Mouse (Mus musculus) kidney, adult 8-10 months (tissue): Measurements from ENCODE around the gene Qrfpr.

Source experiments
- DNase-seq, 2 experiments: peaks; one replicate each; pipeline ENCODE4 v3.0.0; 2022

Qrfpr gene

DNA sequence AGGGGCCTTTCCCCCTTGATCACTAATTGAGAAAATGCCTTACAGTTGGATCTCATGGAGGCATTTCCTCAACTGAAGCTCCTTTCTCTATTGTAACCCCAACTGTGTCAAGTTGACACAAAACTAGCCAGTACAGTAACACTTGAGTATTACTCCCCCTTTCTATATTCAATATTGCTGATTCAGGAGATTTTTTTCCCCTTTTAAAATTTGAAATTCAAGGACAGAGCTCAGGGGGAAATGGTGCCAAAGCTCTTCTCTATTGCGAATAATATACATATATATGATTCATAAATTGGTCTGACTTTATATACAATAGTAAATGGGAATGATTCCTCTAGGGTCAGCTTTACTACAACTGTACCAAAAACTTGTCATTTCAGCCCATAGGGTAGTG is 71.6 kb downstream of the Qrfpr start:
- DNase-seq, result no peak

DNA sequence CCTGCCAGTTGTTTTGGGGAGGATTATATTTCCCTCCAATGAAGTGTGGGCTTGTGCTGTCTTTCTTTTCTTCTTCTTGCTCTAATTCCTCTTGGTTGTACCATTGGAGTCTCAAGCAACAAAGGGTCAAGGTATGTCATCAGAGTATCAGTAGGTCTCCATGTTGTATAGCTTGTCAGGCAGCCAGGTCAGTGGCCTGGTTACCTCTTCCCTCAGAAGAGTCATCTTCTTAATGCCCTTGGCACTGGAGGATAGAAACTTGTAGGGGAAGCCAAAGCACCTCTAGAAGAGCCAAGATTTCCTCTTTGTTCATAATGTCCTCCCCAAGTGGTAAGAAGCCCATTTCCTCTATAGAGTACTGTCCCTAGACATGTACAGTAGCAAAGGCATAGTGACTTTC is 83.1 kb downstream of the Qrfpr start:
- DNase-seq, result no peak

DNA sequence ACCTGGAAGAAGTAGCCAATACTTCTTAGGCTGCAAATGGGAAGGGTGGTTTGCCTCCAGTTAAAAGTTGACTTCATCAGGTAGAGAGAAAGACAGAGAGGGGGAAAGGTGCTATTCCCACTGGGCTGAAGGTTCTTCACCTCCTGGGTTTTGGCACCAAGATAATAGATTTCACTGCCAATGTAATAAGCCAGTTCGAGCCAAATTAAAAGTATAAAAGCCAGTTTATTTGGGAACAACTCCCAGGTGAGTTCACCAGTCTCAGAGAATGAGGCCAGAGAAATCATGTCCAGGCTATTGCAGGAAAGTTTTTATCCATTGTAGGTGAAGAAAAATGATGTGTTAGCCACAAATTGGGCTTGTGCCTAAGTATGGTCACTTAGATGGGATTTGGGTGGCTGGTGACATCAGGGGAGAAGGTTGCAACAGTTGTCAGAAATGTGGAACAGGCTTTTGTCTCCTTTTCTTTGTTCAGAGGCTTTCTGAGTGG is 83.9 kb downstream of the Qrfpr start:
- no peak for DNase-seq

DNA sequence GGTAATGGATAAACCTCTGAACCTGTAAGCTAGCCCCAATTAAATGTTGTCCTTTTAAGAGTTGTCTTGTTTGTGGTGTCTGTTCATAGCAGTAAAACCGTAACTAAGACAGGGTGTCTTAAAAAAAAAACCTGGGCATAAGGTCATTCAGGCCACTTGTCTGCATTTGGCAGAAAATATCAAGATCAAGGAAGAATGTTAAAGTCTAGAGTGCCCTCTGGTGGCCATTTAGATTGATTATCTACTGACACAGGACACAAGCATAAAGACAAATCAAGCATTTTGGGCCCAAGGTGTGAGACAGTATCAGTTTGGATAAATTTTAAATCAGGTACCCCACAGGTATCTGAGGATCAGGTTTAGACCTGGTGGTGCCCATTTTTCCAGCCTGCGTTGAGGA is 84.6 kb downstream of the Qrfpr start:
- peak; percentile 26 to 46 for DNase-seq

DNA sequence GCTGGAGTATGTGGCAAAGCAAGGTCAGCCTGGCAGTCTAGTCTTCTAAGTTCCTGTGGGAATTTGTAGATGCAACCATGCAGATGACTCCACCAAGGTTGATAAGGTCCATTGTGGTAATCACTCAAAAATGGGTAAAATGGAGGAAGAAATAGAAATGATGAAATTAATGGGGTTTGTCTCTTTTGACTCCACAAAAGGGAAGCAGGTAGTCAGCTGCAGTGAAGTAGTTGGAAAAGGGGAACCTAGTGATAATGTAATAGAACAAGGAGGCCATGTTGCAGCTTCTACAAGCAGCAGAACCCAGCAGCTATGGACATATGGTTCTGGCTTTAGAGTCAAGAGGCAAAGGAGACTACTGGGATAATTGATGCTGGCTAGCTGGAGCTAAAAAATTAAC is 86.0 kb downstream of the Qrfpr start:
- no peak for DNase-seq
